Mouse (Mus musculus): Measurements from ENCODE around the gene B3galt4.

- no peak for TF ChIP-seq CTCF (conservative IDR thresholded peaks at IDR 0.05; ENCODE audit: insufficient read depth, insufficient read length, low read depth, low read length)
- TF ChIP-seq POLR2A (IDR thresholded peaks at IDR 0.05; ENCODE audit: low read depth, low read length): no peak
Observed at GRCm38 (mm10) chr17:33932448-33932847, 18.8 kb downstream of the B3galt4 start.
